Mouse (Mus musculus) cortical plate, adult 2 months (tissue): ENCODE results near the gene Sncg. TPM values are rescaled to one million over a fixed set of nuclear protein-coding genes. Genes with fewer than 3 reads are reported as not detected.
A peak's percentile ranks its signal among the peaks of the same experiment; 100 is the strongest.
"Not testable (repeated sequence)": the region's sequence is repeated elsewhere in the genome, so short reads cannot be mapped to it uniquely, and the experiment has no call there.

Experiments
- H3K27ac ChIP-seq: fragments of 200-500 bp; 2 replicates; pipeline ENCODE4 v1.5.1; 2012; ENCODE audit warnings: low read length, control low read depth, inconsistent platforms; ENCODE audit not compliant: insufficient read depth
- H3K4me1 ChIP-seq: fragments of 200-500 bp; 2 replicates; pipeline ENCODE4 v1.6.1; 2011; ENCODE audit warnings: low read length; ENCODE audit not compliant: control insufficient read depth, insufficient read depth
- H3K4me3 ChIP-seq: fragments of 200-500 bp; 2 replicates; pipeline ENCODE4 v1.5.1; 2011; ENCODE audit warnings: mild to moderate bottlenecking, low read length, control low read depth; ENCODE audit not compliant: insufficient read depth
- CTCF ChIP-seq: fragments of 200-500 bp; IDR thresholded peaks from 2 replicates; pipeline ENCODE4 v1.5.1; 2011; ENCODE audit warnings: mild to moderate bottlenecking, control low read depth, low read length; ENCODE audit not compliant: insufficient read depth; ENCODE audit errors: extremely low read depth
- POLR2A ChIP-seq: fragments of 200-500 bp; IDR thresholded peaks from 2 replicates; pipeline ENCODE4 v1.6.1; 2011; ENCODE audit warnings: mild to moderate bottlenecking, low read length, control low read depth; ENCODE audit not compliant: insufficient read depth; ENCODE audit errors: extremely low read depth
- polyA plus RNA-seq: library from polyadenylated mRNA; depleted of rRNA; stranded (reverse); fragments of >200 nt; gene quantifications from 2 replicates; pipeline ENCODE4 v1.2.3, GENCODE M21; 2012; rRNA removed

The Sncg gene
- polyA plus RNA-seq = 6.1 and 9.1 TPM in 2 replicates

- no peaks in the 10 kb centered on the region for H3K4me1 ChIP-seq
- no peak within 1 kb of the TSS; the same call in 1 of the 2 replicates for H3K4me3 ChIP-seq
- TF ChIP-seq POLR2A (no peak), CTCF (no peak)
- peak within 1 kb of the TSS; percentile 18; the same call in 1 of the 2 replicates for H3K27ac ChIP-seq
These were observed at the start of gene Sncg for GRCm38 (mm10) chr14:34374577-34374976. Sncg (minus strand) TSS chr14:34374789.

GRCm38 (mm10) chr14:34421078-34421477 is 46.5 kb upstream of the Sncg start:
- TF ChIP-seq POLR2A (no peak), CTCF (no peak)
- no peaks in the 10 kb centered on the region for H3K4me1 ChIP-seq
- H3K27ac ChIP-seq = no peak overlapping the region
- H3K4me3 ChIP-seq = no peak overlapping the region

DNA sequence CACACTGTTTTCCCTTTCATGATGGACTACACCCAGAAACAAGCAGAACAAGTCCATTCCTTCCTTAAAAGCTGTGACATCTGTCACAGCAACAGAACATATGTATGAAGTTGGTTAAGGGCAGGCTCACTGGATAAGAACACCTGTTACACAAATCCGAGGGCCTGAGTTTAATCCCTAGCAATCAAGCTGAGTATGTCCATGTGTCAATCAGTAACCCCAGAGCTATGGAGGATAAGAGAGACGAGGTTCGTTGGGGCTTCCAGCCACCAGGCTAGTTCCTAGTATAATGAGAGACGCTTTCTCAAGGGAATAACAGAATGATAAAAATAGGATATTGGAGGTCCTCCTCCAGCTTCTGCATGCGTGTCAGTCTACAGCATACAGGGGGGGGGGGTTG is 42.9 kb upstream of the Sncg start:
- no peak overlapping the region for H3K4me3 ChIP-seq
- H3K4me1 ChIP-seq = no peaks in the 10 kb centered on the region
- no peak for TF ChIP-seq CTCF
- TF ChIP-seq POLR2A = no peak
- H3K27ac ChIP-seq = no peak overlapping the region

GRCm38 (mm10) chr14:34416946-34417345 is 42.4 kb upstream of the Sncg start:
- not testable (repeated sequence) for H3K4me3 ChIP-seq, H3K4me1 ChIP-seq, H3K27ac ChIP-seq

DNA sequence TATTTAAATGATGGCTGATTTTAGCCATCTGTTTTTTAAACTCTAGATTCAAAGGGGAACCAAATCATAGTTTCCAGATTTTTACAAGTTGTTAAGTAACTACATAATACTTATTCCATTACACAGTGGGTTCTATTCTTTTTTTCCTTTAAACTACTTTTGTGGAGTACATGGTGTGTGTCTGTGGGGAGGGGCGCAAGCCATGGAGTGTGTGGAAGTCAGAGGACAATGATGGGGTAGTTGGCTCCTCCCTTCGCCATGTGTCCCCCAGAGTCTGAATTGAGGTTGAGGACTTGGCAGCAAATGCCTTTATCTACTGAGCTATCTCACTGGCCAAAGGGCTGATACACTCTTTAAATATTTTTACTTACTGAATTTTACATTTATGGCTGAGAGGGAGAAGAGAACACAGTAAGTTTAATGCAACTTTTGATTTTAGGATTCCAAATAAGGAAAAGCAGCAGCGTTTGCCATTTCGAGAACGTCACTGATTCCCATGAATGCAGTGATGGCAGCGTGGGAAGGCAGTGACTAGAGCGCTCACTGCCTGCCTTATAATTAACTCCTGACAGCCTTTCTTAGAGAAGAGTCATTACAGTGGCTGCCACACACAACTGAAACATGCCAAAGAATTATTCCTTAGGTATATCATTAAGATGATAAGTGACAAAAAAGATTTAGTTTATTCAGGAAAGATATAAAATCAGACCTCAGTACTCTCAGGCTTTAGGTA is 37.7 kb upstream of the Sncg start:
- TF ChIP-seq POLR2A (no peak), CTCF (no peak)
- H3K4me1 ChIP-seq = no peaks in the 10 kb centered on the region
- H3K4me3 ChIP-seq = no peak overlapping the region
- no peak overlapping the region for H3K27ac ChIP-seq

- Histone ChIP-seq H3K4me1 (no peaks in the 10 kb centered on the region), H3K4me3 (no peak overlapping the region), H3K27ac (no peak overlapping the region)
- TF ChIP-seq CTCF = no peak
- no peak for TF ChIP-seq POLR2A
These were observed 36.1 kb upstream of the Sncg start for GRCm38 (mm10) chr14:34410716-34411115.

DNA sequence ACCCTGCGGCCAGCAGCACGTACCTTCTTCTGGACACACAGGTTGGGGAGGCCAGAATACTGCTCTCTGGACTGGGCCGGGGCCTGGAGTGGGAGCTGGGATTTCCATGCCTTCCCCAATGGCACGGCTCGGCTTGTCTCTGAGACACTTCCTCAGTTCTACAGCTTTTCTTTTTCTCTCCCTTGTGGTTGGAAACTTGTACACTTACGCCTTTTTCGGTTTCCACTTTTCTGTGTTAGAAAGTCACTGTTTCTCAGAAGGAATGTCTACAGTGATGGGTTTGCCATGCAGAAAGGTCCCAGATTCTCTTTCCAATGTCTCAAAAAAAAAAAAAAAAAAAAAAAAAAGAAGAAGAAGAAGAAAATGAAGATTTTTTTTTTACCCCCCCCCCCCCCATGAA is 28.8 kb upstream of the Sncg start:
- no peak overlapping the region for H3K27ac ChIP-seq
- no peak overlapping the region for H3K4me3 ChIP-seq
- H3K4me1 ChIP-seq = no peaks in the 10 kb centered on the region
- TF ChIP-seq CTCF (no peak), POLR2A (no peak)

- Histone ChIP-seq H3K4me3 (no peak overlapping the region), H3K27ac (no peak overlapping the region), H3K4me1 (no peaks in the 10 kb centered on the region)
- TF ChIP-seq CTCF = no peak
- no peak for TF ChIP-seq POLR2A
These were observed 28.3 kb upstream of the Sncg start for GRCm38 (mm10) chr14:34402871-34403270.

DNA sequence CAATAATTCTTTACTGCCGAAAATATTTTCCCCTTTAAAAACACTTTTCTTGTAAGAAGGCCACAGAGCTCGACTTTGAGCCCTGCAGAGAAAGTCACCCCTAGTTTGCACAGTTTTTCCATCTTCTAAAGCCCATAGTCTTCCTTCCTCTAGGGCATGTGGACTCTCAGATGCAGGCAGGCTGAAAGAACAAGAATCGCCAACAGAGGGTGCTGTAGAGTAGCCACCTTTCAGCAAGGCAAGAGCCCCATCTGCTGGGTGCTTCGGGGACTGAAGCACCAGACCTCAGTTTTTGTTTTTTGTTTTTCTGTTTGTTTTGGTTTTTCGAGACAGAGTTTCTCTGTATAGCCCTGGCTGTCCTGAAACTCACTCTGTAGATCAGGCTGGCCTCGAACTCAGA is 26.5 kb upstream of the Sncg start:
- Histone ChIP-seq H3K4me1 (no peaks in the 10 kb centered on the region), H3K27ac (no peak overlapping the region), H3K4me3 (no peak overlapping the region)
- TF ChIP-seq CTCF = peak; percentile 99
- TF ChIP-seq POLR2A = no peak

- no peaks in the 10 kb centered on the region for H3K4me1 ChIP-seq
- TF ChIP-seq CTCF (no peak), POLR2A (no peak)
- H3K4me3 ChIP-seq = no peak overlapping the region
- H3K27ac ChIP-seq = no peak overlapping the region
These were observed 25.4 kb upstream of the Sncg start for GRCm38 (mm10) chr14:34400021-34400420.
